Mouse (Mus musculus) embryonic fibroblast, embryonic 13.5 days (primary cell): ENCODE data around the gene Adgre5.

Experiments used
- CTCF ChIP-seq: IDR thresholded peaks from 2 replicates; pipeline ENCODE4 v1.5.1; 2011; ENCODE audit warnings: mild to moderate bottlenecking, control low read depth, low read length, moderate library complexity, borderline replicate concordance; ENCODE audit not compliant: insufficient read depth
- POLR2A ChIP-seq: IDR thresholded peaks from 2 replicates; pipeline ENCODE4 v1.6.1; 2011; ENCODE audit warnings: low read depth, mild to moderate bottlenecking, control low read depth, low read length, moderate library complexity

- TF ChIP-seq CTCF: no peak
- no peak for TF ChIP-seq POLR2A
These were observed 61.3 kb downstream of the Adgre5 start for GRCm38 (mm10) chr8:83679866-83680265.
